In genomic region chr4:58934746-58935476, GRCm38 (mm10) we compare ENCODE assay signal across 9 mouse cellular contexts. TPM values are rescaled to one million over a fixed set of nuclear protein-coding genes. Genes with fewer than 3 reads are reported as not detected.
DNase-seq lines count a peak whose midpoint lies in the region; ATAC-seq and TF ChIP-seq lines count a peak whose summit lies in the region.
"Had no signal": no experiment of that assay in that cellular context is flagged by ENCODE, and none has a peak within 500 bp of the region (broad histone marks: within the 10 kb centered on the region; RNA-seq: fewer than 3 reads in every experiment).

No protein-coding gene starts in this region.

- peak; percentile 74 for ATAC-seq in hindbrain, embryonic 13.5 days (ENCODE audit: low FRiP score)
- ATAC-seq in monocyte, adult 5-6 weeks (replicated peaks; ENCODE audit: insufficient number of reproducible peaks, low FRiP score, low TSS enrichment, poor library complexity, severe bottlenecking): 0 out of 2 replicates have a peak, but pooled peaks have one; percentile 35

- DNase-seq in right cerebral cortex, postnatal 4 days: peak; percentile 17
- DNase-seq in right cerebral cortex, postnatal 25 days: no peak
- peak; percentile 79 for DNase-seq in gastrocnemius, adult 18-20 months (ENCODE audit: low spot score)
- peak; percentile 99 for DNase-seq in liver, adult 2 months (ENCODE audit: extremely low read depth, low read depth, low spot score)
- peak; percentile 27 for DNase-seq in urinary bladder, postnatal 25 days (ENCODE audit: low spot score)

- H3K27me3 ChIP-seq in hindbrain, embryonic 13.5 days: no peaks in the 10 kb centered on the region
- no peaks in the 10 kb centered on the region for H3K27me3 ChIP-seq in liver, adult 2 months (ENCODE audit: control insufficient read depth, insufficient read depth, low read length)
- H3K27me3 ChIP-seq: embryonic facial prominence, embryonic 13.5 days had no signal

- no peak for TF ChIP-seq POLR2A in bone marrow, adult 2 months (IDR thresholded peaks at IDR 0.05; ENCODE audit: borderline replicate concordance, control insufficient read depth, low read depth, low read length)
- TF ChIP-seq POLR2A in liver, adult 2 months (IDR thresholded peaks at IDR 0.05; ENCODE audit: extremely low read depth, insufficient read depth, low read length): no peak

- no peak overlapping the region for H3K9ac ChIP-seq in hindbrain, embryonic 13.5 days
- no peak overlapping the region for H3K9ac ChIP-seq in liver, adult 2 months (ENCODE audit: low read depth, low read length)
- H3K9ac ChIP-seq: embryonic facial prominence, embryonic 13.5 days had no signal

- WGBS in bone marrow, adult 2 months: 32% methylated on average over 15 of the region's 15 CpGs
- 51% methylated on average over 15 of the region's 15 CpGs for WGBS in hindbrain, embryonic 13.5 days
- WGBS in liver, adult 2 months: 12% methylated on average over 15 of the region's 15 CpGs

- H3K27ac ChIP-seq in bone marrow, adult 2 months (ENCODE audit: control insufficient read depth, insufficient read depth, low read depth, low read length, poor library complexity): peak overlapping the region; percentile 59; the same call in 1 of the 2 replicates
- no peak overlapping the region for H3K27ac ChIP-seq in hindbrain, embryonic 13.5 days
- no peak overlapping the region for H3K27ac ChIP-seq in liver, adult 2 months (replicated peaks; ENCODE audit: insufficient read depth, low read depth, low read length)
- H3K27ac ChIP-seq: embryonic facial prominence, embryonic 13.5 days had no signal

- H3K4me1 ChIP-seq in bone marrow, adult 2 months (ENCODE audit: control insufficient read depth, insufficient read depth, low read length): no peaks in the 10 kb centered on the region
- H3K4me1 ChIP-seq in hindbrain, embryonic 13.5 days (replicated peaks): 0 out of 2 replicates have a peak, but pooled peaks cover 5% of the 10 kb centered on the region
- peaks cover 4% of the 10 kb centered on the region for H3K4me1 ChIP-seq in liver, adult 2 months (ENCODE audit: control insufficient read depth, insufficient read depth, low read length)

- H3K4me2 ChIP-seq in hindbrain, embryonic 13.5 days: no peak overlapping the region
- H3K4me2 ChIP-seq: embryonic facial prominence, embryonic 13.5 days had no signal

- H3K4me3 ChIP-seq in bone marrow, adult 2 months (replicated peaks; ENCODE audit: control insufficient read depth, low read depth, low read length): no peak overlapping the region
- H3K4me3 ChIP-seq in hindbrain, embryonic 13.5 days: no peak overlapping the region
- H3K4me3 ChIP-seq in liver, adult 2 months (ENCODE audit: insufficient read depth, low read depth, low read length): no peak overlapping the region
- H3K4me3 ChIP-seq: embryonic facial prominence, embryonic 13.5 days had no signal

- no peaks in the 10 kb centered on the region for H3K36me3 ChIP-seq in hindbrain, embryonic 13.5 days
- H3K36me3 ChIP-seq in liver, adult 2 months (ENCODE audit: control insufficient read depth, insufficient read depth, low read length): no peaks in the 10 kb centered on the region
- H3K36me3 ChIP-seq: embryonic facial prominence, embryonic 13.5 days had no signal

- TF ChIP-seq CTCF in bone marrow, adult 2 months (IDR thresholded peaks at IDR 0.05; ENCODE audit: control insufficient read depth, insufficient read depth, low read length): peak; percentile 7; the same call in 1 of the 2 replicates
- peak; percentile 39; the same call in 1 of the 2 replicates for TF ChIP-seq CTCF in liver, adult 2 months (IDR thresholded peaks at IDR 0.05; ENCODE audit: low read depth, low read length)

- H3K79me2 ChIP-seq in liver, adult 2 months (ENCODE audit: control insufficient read depth, insufficient read depth, low read length): no peaks in the 10 kb centered on the region

- H3K9me3 ChIP-seq in hindbrain, embryonic 13.5 days: no peaks in the 10 kb centered on the region
- H3K9me3 ChIP-seq: embryonic facial prominence, embryonic 13.5 days had no signal

RNA-seq across cellular contexts. Expression of gene Zkscan16, which starts 8.5 kb away (rescaled TPM):
- polyA plus RNA-seq in bone marrow, adult 2 months (2011; ENCODE audit: insufficient read depth, insufficient read length, low replicate concordance, missing spikeins): not detected in 2 replicates
- not detected for total RNA-seq in gastrocnemius, adult 18-20 months (2021)
- polyA plus RNA-seq in hindbrain, embryonic 13.5 days (2015; fragmentation: Nextera tagmentation; extraction: Ambion mirVana): 0.52 and 1.1 TPM in 2 replicates
- not detected in 2 replicates for total RNA-seq in liver, adult 2 months (2014; rRNA removed)
- polyA plus RNA-seq in liver, adult 2 months (2012; rRNA removed): not detected in 2 replicates
- total RNA-seq in monocyte, adult 5-6 weeks (2017): 0.29 TPM in 1 of 3 replicates, not detected in the others

RNA-seq across cellular contexts. Expression of gene Ecpas, which starts 22.4 kb away (rescaled TPM):
- polyA plus RNA-seq in bone marrow, adult 2 months (2011; ENCODE audit: insufficient read depth, insufficient read length, low replicate concordance, missing spikeins): 18.1 and 33.4 TPM in 2 replicates
- total RNA-seq in gastrocnemius, adult 18-20 months (2021): 100 to 1,000 TPM; 263 to 302 TPM
- polyA plus RNA-seq in hindbrain, embryonic 13.5 days (2015; fragmentation: Nextera tagmentation; extraction: Ambion mirVana): 28.4 and 28.8 TPM in 2 replicates
- total RNA-seq in liver, adult 2 months (2014; rRNA removed): 53.3 and 56.9 TPM in 2 replicates
- 10.8 and 12.2 TPM in 2 replicates for polyA plus RNA-seq in liver, adult 2 months (2012; rRNA removed)
- total RNA-seq in monocyte, adult 5-6 weeks (2017): 39.7 to 80.2 TPM (median 72.1 TPM) in 3 replicates

RNA-seq across cellular contexts. Expression of gene Ptgr1, which starts 52.0 kb away (rescaled TPM):
- polyA plus RNA-seq in bone marrow, adult 2 months (2011; ENCODE audit: insufficient read depth, insufficient read length, low replicate concordance, missing spikeins): 5.9 and 12.4 TPM in 2 replicates
- total RNA-seq in gastrocnemius, adult 18-20 months (2021): under 1 TPM; 0.80 to 0.90 TPM
- 5.0 and 6.1 TPM in 2 replicates for polyA plus RNA-seq in hindbrain, embryonic 13.5 days (2015; fragmentation: Nextera tagmentation; extraction: Ambion mirVana)
- total RNA-seq in liver, adult 2 months (2014; rRNA removed): 3.2 and 4.1 TPM in 2 replicates
- 0.76 and 1.4 TPM in 2 replicates for polyA plus RNA-seq in liver, adult 2 months (2012; rRNA removed)
- total RNA-seq in monocyte, adult 5-6 weeks (2017): 1.9 to 2.7 TPM (median 2.3 TPM) in 3 replicates

RNA-seq across cellular contexts. Expression of gene Dnajc25, which starts 60.0 kb away (rescaled TPM):
- polyA plus RNA-seq in bone marrow, adult 2 months (2011; ENCODE audit: insufficient read depth, insufficient read length, low replicate concordance, missing spikeins): 6.9 and 7.3 TPM in 2 replicates
- 10 to 100 TPM in 1 of 2 experiments, 1 to 10 TPM in 1; 9.3 to 12.1 TPM for total RNA-seq in gastrocnemius, adult 18-20 months (2021)
- polyA plus RNA-seq in hindbrain, embryonic 13.5 days (2015; fragmentation: Nextera tagmentation; extraction: Ambion mirVana): 5.5 and 6.4 TPM in 2 replicates
- 10.8 and 11.8 TPM in 2 replicates for total RNA-seq in liver, adult 2 months (2014; rRNA removed)
- 7.5 and 7.9 TPM in 2 replicates for polyA plus RNA-seq in liver, adult 2 months (2012; rRNA removed)
- total RNA-seq in monocyte, adult 5-6 weeks (2017): 10.7 to 15.7 TPM (median 15.3 TPM) in 3 replicates
